Mouse (Mus musculus) ES-CJ7 (cell line): ENCODE measurements around the gene Eda2r.
A peak's percentile ranks its signal among the peaks of the same experiment; 100 is the strongest.

ENCODE experiments used
- DNase-seq: peaks from one replicate; pipeline ENCODE4 v3.0.0; 2011; ENCODE audit warnings: low read depth, low spot score

Eda2r gene

DNA sequence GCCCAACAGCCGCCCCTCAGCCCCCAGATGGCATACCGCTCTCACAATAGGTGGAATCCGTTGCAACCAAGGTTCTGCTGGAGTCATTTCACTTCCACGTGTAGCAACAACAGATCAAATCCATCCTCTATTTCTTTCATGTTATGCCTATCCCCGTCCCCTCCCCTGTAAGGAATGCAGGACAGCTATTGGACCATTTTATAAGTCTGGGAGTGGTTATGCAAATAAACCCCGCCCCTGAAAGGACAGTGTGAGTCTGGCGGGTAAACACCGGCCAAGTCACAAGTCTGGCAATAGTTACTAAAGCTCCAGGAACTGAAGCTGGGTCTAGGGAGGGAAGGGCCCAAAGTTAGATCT, at the start of gene Eda2r:
Gene Eda2r (minus strand): TSS at position 152 of the 357 bp plus-strand sequence.
- peak; percentile 88 for DNase-seq

GRCm38 (mm10) chrX:97397872-97398271, 20.9 kb upstream of the Eda2r start:
- DNase-seq: no peak

DNA sequence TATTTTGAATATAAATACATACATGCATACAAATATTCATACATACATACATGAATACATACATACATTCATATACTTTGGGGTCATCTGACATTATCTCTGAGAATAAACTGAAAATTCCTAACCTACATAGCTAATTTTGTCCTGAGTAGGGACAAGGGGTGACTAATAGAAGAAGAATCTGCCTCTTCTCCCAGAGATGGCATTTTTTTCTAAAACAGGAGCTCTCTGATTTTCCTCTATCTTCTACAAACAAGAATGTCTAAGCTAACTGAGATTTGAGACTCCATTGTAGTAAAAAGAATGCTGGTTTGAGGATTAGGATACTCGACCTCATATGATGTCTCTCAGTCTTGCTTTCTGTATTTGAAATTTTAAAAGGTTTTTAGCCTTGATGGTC, 1.1 kb upstream of the Eda2r start:
- no peak for DNase-seq

- peak; percentile 83 for DNase-seq
Measured at GRCm38 (mm10) chrX:97376321-97377064, 523 bp downstream of the Eda2r start.

- DNase-seq: no peak
Measured at GRCm38 (mm10) chrX:97372826-97373225, 4.2 kb downstream of the Eda2r start.

DNA sequence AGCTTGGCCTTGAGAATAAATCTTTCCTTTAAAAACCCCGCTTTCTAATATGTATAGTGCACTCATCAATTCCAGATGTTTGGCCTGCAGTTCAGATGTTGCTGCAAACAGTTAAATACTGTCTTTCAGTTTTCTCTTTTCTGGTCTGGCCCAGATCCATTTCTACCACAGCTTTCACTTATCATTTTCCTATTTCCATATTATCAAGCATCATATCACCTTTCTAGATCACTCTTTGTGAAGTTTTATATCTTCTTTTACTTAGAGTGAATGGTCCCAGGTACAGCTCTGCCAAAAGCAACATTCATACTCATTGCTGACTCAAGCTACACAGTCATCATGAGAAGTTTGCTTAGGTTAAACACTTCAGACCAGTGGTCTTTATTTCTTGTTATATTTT, 7.8 kb downstream of the Eda2r start:
- no peak for DNase-seq

GRCm38 (mm10) chrX:97368741-97369140, 8.3 kb downstream of the Eda2r start:
- no peak for DNase-seq

- DNase-seq: peak; percentile 4
Measured at GRCm38 (mm10) chrX:97360919-97361318, 16.1 kb downstream of the Eda2r start.

GRCm38 (mm10) chrX:97327891-97328290, 49.1 kb downstream of the Eda2r start:
- no peak for DNase-seq
